Mouse (Mus musculus): ENCODE results near the gene Gm44596. TPM values are rescaled to one million over a fixed set of nuclear protein-coding genes. Genes with fewer than 3 reads are reported as not detected.

Gene Gm44596
- polyA plus RNA-seq, 1 experiment, result not detected

DNA sequence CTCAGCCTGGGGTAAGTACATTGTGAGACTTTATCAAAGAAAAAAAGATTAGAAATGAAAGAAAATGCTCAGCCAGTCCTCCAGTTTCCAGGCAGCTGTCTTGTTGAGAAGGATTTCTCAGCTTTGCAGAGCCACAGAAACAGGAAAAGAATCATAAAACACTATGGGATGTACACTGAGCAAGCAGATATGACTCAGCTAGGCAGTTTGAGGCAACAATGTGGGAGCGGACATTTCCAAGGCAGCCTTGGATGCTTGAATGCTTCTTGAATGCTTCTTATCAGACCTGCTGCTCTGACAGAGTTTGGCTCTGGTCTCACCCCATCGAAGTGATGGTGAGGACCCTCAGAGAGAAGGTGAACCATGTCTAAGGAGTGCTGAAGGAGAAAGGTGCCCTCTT, 45.7 kb downstream of the Gm44596 start:
- 71% methylated on average over 2 of the region's 2 CpGs for WGBS

DNA sequence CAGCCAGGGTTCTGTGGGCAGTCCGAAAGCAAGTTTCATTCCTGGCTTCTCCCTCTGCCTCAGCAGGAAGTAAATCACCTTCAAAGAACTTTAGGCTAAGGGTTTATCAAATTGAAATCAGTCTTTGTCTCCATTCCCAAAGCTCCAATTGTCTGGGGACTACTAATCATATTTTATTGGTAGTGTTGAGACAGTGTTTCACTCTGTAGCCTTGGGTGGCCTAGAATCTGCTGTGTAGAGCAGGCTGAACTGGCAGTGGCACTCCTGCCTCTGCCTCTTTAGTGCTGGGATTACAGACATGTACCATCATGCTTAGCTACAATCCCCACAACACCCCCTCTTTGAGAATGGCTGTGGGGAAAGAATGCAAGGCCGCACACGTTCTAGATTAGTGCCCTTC, 46.2 kb downstream of the Gm44596 start:
- 86% methylated on average over 3 of the region's 3 CpGs for WGBS
- TF ChIP-seq CTCF (IDR thresholded peaks at IDR 0.05; ENCODE audit: extremely low read depth, insufficient read length, insufficient replicate concordance, low read depth, low read length) (no peak), POLR2A (IDR thresholded peaks at IDR 0.05; ENCODE audit: low read depth, low read length) (no peak)
- H3K4me3 ChIP-seq (ENCODE audit: low read depth, low read length), result no peak overlapping the region
- no peak overlapping the region for H3K27ac ChIP-seq (ENCODE audit: insufficient read depth, low read depth, low read length)
- H3K27me3 ChIP-seq (ENCODE audit: control insufficient read depth, insufficient read depth, low read length), result no peaks in the 10 kb centered on the region
- H3K36me3 ChIP-seq (ENCODE audit: control insufficient read depth, insufficient read depth, low read length), result no peaks in the 10 kb centered on the region
- H3K4me1 ChIP-seq (ENCODE audit: control insufficient read depth, insufficient read depth, insufficient read length, low read length), result no peaks in the 10 kb centered on the region

More for the DNA sequence above, 45.7 kb downstream of the Gm44596 start:
- no peaks in the 10 kb centered on the region for H3K27me3 ChIP-seq (ENCODE audit: control insufficient read depth, insufficient read depth, low read length)
- H3K27ac ChIP-seq (ENCODE audit: insufficient read depth, low read depth, low read length), result no peak overlapping the region
- H3K36me3 ChIP-seq (ENCODE audit: control insufficient read depth, insufficient read depth, low read length), result no peaks in the 10 kb centered on the region; the same call in 1 of the 2 replicates
- H3K4me1 ChIP-seq (ENCODE audit: control insufficient read depth, insufficient read depth, insufficient read length, low read length), result no peaks in the 10 kb centered on the region
- no peak for TF ChIP-seq CTCF (IDR thresholded peaks at IDR 0.05; ENCODE audit: extremely low read depth, insufficient read length, insufficient replicate concordance, low read depth, low read length)
- no peak overlapping the region for H3K4me3 ChIP-seq (ENCODE audit: low read depth, low read length)

DNA sequence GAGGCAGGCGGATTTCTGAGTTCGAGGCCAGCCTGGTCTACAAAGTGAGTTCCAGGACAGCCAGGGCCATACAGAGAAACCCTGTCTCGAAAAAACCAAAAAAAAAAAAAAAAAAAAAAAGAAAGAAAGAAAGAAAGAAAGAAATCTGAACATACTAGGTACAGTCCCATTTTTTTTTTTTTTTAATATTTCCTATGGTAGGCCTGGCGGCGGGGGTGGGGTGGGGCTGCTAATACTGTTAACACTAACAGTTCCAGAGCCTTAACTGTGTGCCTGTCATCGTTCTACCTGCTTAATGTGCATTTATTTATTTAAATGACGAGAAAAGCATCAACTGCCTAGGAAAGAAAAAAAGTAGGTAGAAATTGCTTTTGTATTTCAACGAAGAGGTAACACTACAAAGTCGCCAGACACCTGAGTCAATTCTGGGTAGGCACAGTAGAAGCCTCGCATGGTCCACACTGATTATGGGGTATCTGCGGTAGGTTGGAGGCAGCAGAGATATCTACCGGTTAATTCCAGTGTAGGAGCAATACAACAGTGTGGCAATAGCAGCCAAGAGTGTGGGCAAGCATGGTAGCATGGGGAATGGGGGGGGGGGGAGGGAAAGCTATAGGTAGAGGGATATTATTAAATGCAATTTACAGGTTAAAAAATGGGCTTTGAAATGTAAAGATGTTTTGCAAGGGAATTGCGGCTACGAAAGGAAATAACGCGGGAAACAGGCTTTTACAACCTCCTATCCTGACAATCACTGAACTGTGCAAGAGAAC, 48.4 kb downstream of the Gm44596 start:
- Histone ChIP-seq H3K27ac (ENCODE audit: insufficient read depth, low read depth, low read length) (peak overlapping the region; percentile 95; the same call in 1 of the 2 replicates), H3K27me3 (ENCODE audit: control insufficient read depth, insufficient read depth, low read length) (no peaks in the 10 kb centered on the region), H3K36me3 (ENCODE audit: control insufficient read depth, insufficient read depth, low read length) (no peaks in the 10 kb centered on the region), H3K4me1 (ENCODE audit: control insufficient read depth, insufficient read depth, insufficient read length, low read length) (no peaks in the 10 kb centered on the region), H3K4me3 (ENCODE audit: low read depth, low read length) (peak overlapping the region; percentile 80; the same call in 1 of the 2 replicates)
- WGBS, result 29% methylated on average over 16 of the region's 16 CpGs
- TF ChIP-seq CTCF (IDR thresholded peaks at IDR 0.05; ENCODE audit: extremely low read depth, insufficient read length, insufficient replicate concordance, low read depth, low read length) (no peak), POLR2A (IDR thresholded peaks at IDR 0.05; ENCODE audit: low read depth, low read length) (no peak)

DNA sequence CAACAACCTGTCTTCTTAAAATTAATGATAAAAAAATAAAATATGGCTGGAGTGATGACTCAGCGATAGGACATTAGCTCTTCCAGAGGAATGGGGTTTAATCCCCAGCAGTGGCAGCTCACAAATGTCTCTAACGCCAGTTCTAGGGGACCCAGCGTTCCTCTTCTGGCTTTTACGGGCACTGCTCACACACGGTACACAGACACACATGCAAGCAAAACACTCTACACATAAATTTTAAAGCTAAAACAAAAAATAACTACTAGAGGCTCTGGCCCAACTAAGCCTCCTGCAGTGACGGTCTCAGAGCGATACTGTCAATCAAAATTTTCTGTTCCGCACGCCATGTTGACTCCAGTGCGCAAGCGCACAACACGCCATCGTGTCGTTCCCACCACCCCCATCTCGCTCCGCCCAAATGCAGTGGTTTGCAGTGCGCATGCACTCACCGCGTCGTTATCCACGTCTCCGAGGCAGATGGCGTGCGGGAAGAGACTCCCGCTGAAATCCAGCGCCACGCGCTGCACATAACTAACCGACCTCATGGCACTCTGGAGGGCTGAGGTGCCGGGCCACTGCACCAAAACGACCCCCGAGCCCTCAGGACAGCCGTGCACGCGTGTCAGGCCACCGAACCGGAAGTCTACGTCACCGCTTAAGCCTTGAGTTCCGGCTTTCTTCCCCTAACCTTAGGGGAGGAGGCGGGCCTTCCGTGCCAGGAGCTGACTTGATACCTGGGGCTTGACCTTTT, 49.1 kb downstream of the Gm44596 start, which contains the start of gene Itfg2:
Itfg2 (minus strand) TSS at position 663 of the 751 bp plus-strand sequence.
- H3K27me3 ChIP-seq (ENCODE audit: control insufficient read depth, insufficient read depth, low read length), result no peaks in the 10 kb centered on the region
- WGBS, result under 1% methylated on average over 42 of the region's 42 CpGs
- H3K4me1 ChIP-seq (ENCODE audit: control insufficient read depth, insufficient read depth, insufficient read length, low read length), result no peaks in the 10 kb centered on the region

DNA sequence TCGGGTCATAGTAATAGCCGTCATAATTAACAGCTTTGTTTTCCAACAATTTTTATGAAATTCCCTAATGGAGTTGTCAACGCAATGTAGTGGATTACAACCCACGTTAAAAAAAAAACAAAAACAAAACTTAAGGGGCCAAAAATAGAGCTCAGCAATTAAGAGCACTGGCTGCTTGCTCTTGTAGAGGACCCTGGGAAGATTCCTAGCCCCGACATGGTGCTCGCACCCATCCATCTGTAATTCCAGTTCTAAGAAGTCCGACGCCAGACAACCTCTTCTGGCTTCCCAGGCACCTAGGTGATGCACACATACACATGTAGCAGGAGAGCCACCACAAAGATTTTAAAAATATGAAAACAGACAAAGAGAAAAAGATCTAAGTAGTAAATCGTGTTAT, 49.7 kb downstream of the Gm44596 start:
- 0 out of 2 replicates have a peak, but pooled peaks cover 2% of the 10 kb centered on the region for H3K36me3 ChIP-seq (ENCODE audit: control insufficient read depth, insufficient read depth, low read length)
- H3K27ac ChIP-seq (ENCODE audit: insufficient read depth, low read depth, low read length), result peak overlapping the region; percentile 95
- TF ChIP-seq POLR2A (IDR thresholded peaks at IDR 0.05; ENCODE audit: low read depth, low read length) (no peak), CTCF (IDR thresholded peaks at IDR 0.05; ENCODE audit: extremely low read depth, insufficient read length, insufficient replicate concordance, low read depth, low read length) (no peak)
- peaks cover 1% of the 10 kb centered on the region; the same call in 1 of the 2 replicates for H3K4me1 ChIP-seq (ENCODE audit: control insufficient read depth, insufficient read depth, insufficient read length, low read length)
- H3K27me3 ChIP-seq (ENCODE audit: control insufficient read depth, insufficient read depth, low read length), result no peaks in the 10 kb centered on the region
- peak overlapping the region; percentile 80 for H3K4me3 ChIP-seq (ENCODE audit: low read depth, low read length)
- WGBS, result 17% methylated on average over 9 of the region's 9 CpGs

More for the DNA sequence above, 49.1 kb downstream of the Gm44596 start, which contains the start of gene Itfg2:
- Histone ChIP-seq H3K27ac (ENCODE audit: insufficient read depth, low read depth, low read length) (peak within 1 kb of the TSS; percentile 95), H3K4me3 (ENCODE audit: low read depth, low read length) (peak within 1 kb of the TSS; percentile 80), H3K36me3 (ENCODE audit: control insufficient read depth, insufficient read depth, low read length) (no peaks in the 10 kb centered on the region)
- peak; percentile 69 for TF ChIP-seq POLR2A (IDR thresholded peaks at IDR 0.05; ENCODE audit: low read depth, low read length)
- no peak for TF ChIP-seq CTCF (IDR thresholded peaks at IDR 0.05; ENCODE audit: extremely low read depth, insufficient read length, insufficient replicate concordance, low read depth, low read length)

DNA sequence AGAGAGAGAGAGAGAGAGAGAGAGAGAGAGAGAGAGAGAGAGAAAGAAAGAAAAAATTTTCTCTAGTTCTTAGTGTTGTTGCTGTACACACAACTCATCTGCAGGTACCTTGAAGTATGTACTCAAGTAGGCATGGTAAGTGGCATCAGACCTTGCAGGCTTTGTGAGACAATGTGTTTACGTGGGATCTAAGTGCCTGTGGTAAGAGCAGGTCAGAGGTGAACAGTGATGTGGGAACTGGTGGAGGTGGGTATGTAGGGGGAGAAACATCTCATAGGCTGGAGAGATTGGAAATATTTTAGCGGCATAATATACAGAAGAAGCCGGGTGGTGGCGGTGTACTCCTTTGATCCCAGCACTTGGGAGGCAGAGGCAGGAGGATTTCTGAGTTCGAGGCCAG, 52.3 kb downstream of the Gm44596 start:
- Histone ChIP-seq H3K36me3 (ENCODE audit: control insufficient read depth, insufficient read depth, low read length) (peaks cover 24% of the 10 kb centered on the region), H3K27me3 (ENCODE audit: control insufficient read depth, insufficient read depth, low read length) (no peaks in the 10 kb centered on the region), H3K4me1 (ENCODE audit: control insufficient read depth, insufficient read depth, insufficient read length, low read length) (peaks cover 3% of the 10 kb centered on the region; the same call in 1 of the 2 replicates), H3K4me3 (ENCODE audit: low read depth, low read length) (no peak overlapping the region), H3K27ac (ENCODE audit: insufficient read depth, low read depth, low read length) (no peak overlapping the region)
- WGBS, result 92% methylated on average over 5 of the region's 5 CpGs
- TF ChIP-seq POLR2A (IDR thresholded peaks at IDR 0.05; ENCODE audit: low read depth, low read length) (no peak), CTCF (IDR thresholded peaks at IDR 0.05; ENCODE audit: extremely low read depth, insufficient read length, insufficient replicate concordance, low read depth, low read length) (no peak)

DNA sequence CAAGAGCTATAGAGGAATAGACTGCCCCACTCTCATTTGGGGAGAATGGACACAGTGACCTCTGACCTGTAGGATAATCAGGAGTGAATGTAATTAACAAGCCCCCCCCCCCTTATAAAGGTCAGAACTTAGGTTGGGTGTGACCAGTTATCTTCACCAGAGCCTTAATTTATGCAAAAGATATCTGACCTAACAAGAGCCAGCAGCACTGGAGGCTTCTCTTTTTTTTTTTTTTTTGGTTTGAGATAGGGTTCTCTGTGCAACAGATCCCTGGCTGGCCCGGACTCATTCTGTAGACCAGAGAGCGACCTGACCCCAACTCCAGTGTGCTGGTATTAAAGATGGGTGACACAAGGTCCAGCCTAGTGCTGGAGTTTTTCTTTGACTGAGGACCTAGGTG, 54.0 kb downstream of the Gm44596 start:
- no peaks in the 10 kb centered on the region for H3K27me3 ChIP-seq (ENCODE audit: control insufficient read depth, insufficient read depth, low read length)
- H3K27ac ChIP-seq (ENCODE audit: insufficient read depth, low read depth, low read length), result no peak overlapping the region
- 87% methylated on average over 2 of the region's 2 CpGs for WGBS
- peaks cover 41% of the 10 kb centered on the region for H3K36me3 ChIP-seq (ENCODE audit: control insufficient read depth, insufficient read depth, low read length)
- no peak for TF ChIP-seq POLR2A (IDR thresholded peaks at IDR 0.05; ENCODE audit: low read depth, low read length)
- TF ChIP-seq CTCF (IDR thresholded peaks at IDR 0.05; ENCODE audit: extremely low read depth, insufficient read length, insufficient replicate concordance, low read depth, low read length), result no peak
- no peak overlapping the region for H3K4me3 ChIP-seq (ENCODE audit: low read depth, low read length)
- peaks cover 3% of the 10 kb centered on the region; the same call in 1 of the 2 replicates for H3K4me1 ChIP-seq (ENCODE audit: control insufficient read depth, insufficient read depth, insufficient read length, low read length)
